Mouse (Mus musculus) left cerebral cortex, postnatal 36 days (tissue): ENCODE measurements around the gene Mydgf. TPM values are rescaled to one million over a fixed set of nuclear protein-coding genes. Genes with fewer than 3 reads are reported as not detected.

ENCODE experiments used
- DNase-seq, 2 experiments: peaks; one replicate each; pipeline ENCODE4 v3.0.0; 2021 to 2022; ENCODE audit warnings: low spot score in 2 of 2, mixed read lengths in 1 of 2
- intact Hi-C: fragments of 180-260 bp; cut with DNase I; formaldehyde crosslinking; loops from one replicate; pipeline ENCODE4 v1.15.1; 2025
- total RNA-seq, 2 experiments: library from RNA; stranded (reverse); gene quantifications; 2 replicates each; pipeline ENCODE4 v1.2.3; 2021

Gene Mydgf
- 10 to 100 TPM; 39.7 to 43.9 TPM for total RNA-seq

DNA sequence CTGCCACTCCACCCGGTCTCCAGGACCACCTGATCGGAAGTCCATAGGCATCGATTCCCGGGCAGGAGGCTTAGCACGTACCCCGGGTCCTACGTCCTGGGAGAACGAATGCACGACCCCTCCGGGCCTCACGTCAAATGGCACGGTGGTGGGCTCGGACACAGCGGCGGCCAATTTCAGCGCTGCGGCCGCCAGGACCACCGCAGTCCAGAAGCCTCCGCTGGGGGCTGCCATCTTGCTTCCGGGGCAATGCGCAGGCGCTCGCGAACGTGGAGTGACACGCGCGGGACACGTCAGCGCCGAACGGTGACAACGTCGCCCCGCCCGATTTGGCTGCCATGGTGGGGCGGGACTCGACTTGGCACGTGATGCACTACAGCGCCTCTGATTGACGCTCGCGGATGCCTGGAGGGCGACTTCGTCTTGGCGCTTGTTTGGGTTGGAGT, at the start of gene Mydgf:
Gene Mydgf (minus strand): TSS at position 263 of the 446 bp plus-strand sequence.
- DNase-seq, result peak; percentile 95
- intact Hi-C loops, result no loop called here

DNA sequence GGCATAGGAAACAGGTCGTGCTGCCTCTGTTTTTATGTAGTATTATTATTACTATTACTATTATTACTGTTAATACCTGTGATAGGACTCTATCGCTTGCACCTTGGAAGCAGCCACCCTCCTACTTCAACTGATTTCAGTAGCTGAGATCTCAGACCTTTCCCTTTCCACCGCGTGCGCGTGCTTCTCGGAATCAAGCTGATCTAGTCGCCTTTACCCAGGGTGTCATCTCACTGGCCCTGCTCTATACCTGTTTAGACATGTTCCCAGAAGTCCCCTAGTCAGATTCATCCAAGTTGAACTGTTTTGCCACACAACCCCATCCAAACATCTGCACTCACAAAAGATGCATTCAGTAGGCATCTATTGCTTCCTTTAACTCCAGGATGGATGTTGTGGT, 49.7 kb upstream of the Mydgf start:
- intact Hi-C loops, result no loop called here
- DNase-seq, result no peak

DNA sequence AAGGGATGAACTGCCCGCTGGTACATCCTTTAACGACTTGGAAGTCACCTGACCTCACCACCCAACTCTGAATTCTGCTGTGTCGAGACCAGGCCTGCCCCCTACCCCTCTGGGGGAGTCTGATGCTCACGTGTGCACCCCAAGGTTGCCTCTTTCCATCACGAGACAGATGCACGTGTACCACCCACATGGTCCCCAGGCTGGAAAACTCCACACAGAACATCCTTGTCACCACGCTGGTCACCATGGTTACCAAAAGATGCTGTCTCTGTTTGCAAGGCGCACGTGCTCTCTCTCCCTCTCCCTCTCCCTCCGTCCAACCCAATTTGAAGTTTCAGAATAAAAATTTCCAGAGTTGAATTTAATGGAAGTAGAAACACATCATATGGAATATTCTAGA, 46.2 kb upstream of the Mydgf start:
- DNase-seq, result peak; percentile 71 to 82
- intact Hi-C loops, result no loop called here

DNA sequence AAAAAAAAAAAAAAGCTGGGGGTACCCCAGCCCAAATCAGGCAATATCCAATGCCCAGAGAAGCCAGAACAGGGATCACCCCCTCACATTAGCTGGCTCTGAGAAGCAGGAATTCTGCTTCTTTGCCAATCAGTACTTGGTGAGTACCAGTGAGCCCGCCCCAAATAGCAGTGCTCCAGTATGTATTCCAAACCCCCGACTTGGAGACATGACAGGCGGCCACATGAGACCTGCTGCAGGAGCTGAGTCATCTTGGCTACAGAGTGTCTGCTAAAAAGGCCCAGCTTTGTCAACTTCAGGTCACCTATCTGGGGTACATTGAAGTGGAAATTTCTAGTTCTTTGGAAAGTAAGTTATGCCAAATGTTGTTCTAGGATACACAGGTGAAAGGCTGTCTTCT, 42.8 kb upstream of the Mydgf start:
- DNase-seq, result no peak
- intact Hi-C loops, result no loop called here

DNA sequence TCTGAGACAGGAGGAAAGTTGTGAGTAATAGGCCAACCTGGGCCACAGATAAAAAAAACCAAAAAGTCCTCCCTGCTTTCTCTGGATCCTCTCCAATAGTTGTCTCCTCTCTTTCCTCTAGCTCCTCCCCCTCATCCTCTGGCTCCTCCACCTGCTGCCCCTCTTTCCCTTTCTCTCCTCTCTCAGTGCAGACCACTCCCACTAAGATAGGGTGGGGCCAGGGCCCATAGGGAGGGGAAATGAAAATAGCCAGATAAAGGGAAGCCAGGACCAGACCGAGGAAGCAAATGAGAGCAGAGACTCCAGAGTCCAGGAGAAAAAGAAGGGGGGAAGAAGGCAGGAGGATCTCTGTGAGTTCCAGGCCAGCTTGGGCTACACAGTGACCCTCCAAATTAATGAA, 41.2 kb upstream of the Mydgf start:
- DNase-seq, result no peak
- intact Hi-C loops, result no loop called here

DNA sequence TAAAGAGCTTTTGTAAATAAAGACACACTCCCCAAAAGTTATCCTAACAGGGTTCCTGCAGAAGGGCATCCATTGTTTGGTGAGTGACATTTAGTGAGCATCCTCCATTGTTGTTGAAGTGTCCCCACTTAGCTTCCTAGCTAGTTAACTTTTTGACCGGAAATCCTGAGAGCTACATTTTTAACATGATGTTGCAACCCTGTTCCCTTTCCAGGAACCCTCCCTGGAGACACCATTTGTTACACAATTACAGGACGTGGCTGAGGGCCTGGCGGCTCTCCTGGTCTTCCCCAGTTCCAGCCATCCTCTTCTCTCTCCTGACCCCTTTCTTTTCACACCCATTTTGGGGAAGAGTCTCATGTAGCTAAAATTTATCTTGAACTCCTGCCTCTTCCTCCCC, 36.1 kb upstream of the Mydgf start:
- intact Hi-C loops, result loop anchor here (2.0 kb wide), 1 partner anchor 35 kb away; no protein-coding TSS in a partner anchor
- DNase-seq, result no peak

DNA sequence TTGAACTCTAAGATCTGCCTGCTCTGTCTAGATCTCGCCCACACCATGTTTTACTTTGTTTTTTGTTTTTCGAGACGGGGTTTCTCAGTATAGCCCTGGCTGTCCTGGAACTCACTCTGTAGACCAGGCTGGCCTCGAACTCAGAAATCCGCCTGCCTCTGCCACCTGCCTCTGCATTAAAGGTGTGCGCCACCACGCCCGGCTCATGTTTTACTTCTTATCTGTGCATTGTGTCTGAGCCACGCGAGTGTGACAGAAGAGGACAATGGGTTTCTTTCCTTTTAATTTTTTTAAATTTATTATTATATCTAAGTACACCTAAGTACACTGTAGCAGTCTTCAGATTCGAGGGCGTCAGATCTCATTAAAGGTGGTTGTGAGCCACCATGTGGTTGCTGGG, 35.5 kb upstream of the Mydgf start:
- intact Hi-C loops, result loop anchor here (2.0 kb wide), 1 partner anchor 36 kb away; no protein-coding TSS in a partner anchor
- DNase-seq, result no peak

DNA sequence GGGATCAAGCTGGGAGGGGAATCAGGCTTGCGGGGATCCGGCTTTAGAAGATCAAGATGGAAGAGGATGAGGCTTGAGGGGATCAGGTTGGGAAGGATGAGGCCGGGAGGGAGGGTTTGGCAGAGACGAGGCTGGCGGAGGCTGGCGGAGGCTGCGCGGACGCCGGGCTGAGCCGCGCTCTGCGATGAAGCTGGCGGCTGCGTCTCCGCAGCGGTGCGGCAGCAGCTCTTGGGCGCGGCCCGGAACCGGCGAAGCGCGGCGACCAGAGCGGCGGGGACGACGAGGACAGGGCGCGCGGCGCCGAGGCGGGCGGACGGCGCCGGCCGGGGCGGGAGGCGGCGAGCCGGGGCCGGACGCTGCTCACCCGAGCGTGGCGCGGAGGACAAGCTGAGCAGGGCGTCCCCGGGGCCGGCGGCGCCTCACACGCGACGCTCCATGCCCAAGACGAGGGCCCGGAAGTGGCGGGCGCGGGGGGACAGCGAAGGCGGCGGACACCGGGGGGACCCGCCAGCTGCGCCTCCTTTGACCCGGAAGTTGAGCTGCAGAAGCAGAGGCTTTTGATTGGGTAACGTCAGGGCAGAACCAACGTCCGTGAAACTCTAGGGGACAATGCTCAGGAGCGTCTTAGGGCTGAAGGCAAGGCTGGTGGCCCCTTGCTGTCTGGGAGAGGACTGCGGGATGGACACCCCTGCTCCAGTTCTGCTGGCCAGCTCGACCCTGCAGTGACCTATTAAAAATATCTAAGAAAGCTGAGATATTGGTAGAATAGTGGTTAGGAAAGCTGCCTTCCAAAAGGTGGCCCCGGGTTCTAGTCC, 34.9 kb upstream of the Mydgf start, which contains the start of gene Dpp9:
Gene Dpp9 (minus strand): TSS at position 529 of the 815 bp plus-strand sequence.
- DNase-seq, result peak; percentile 92
- intact Hi-C loops, result loop anchor here (2.0 kb wide), 1 partner anchor 36 kb away; no protein-coding TSS in a partner anchor

DNA sequence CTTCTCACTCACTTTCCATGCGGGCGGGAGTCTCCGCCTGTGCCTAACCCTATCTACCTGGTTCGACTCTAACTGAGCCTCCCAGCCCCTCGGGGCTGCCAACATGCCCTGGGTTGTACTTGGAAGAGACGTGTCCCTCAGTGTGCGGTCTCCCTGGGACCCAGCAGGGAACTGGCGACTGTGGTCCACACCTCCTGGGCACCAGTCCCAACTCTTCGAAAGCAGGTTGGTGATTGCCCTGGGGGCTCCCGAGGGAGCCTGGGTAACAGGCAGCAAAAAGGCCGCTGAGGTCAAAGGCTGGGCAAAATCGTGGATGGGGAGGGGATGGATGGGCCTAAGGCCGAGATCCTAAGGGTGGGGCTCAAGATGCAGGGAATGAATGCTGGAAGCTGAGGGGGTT, 34.0 kb upstream of the Mydgf start:
- DNase-seq, result no peak
- intact Hi-C loops, result loop anchor here (2.0 kb wide), 1 partner anchor 37 kb away; no protein-coding TSS in a partner anchor

DNA sequence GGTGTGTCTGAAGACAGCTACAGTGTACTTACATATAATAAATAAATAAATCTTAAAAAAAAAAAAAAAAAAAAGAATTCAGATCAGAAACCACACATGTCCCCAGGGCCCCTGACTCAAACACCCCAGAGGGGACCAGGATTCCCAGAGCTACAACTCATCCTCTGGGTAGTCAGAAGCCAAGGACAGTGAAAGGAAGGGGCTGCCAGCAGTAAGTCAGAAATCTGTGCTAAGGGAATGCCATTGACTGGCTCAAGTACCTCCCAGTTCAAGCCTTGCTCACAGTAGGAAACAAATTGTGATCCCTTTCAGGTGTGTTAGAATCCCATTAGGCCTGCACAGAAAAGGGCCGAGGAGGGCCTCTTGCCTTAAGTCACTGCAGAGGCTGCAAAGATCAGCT, 30.5 kb upstream of the Mydgf start:
- intact Hi-C loops, result no loop called here
- DNase-seq, result no peak

DNA sequence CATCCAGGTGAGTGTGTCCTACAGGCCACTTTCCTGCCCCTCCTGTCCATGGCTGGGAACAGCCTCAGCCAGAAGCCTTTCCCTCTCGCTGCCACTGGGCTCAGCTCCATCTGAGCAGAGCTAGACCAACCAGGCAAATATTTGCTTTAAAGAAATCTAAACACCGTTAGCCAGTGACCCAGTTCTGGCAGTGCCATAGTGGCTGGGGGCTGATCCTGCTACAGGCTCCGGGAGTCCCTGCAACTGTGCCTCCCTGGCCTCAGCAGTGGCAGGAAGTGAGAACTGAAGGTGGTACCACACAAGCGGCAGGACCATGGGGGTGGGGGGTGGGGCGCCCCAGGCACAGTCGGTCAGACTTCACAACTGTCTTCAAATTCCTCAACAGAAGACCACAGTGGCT, 29.0 kb upstream of the Mydgf start:
- intact Hi-C loops, result no loop called here
- DNase-seq, result no peak

DNA sequence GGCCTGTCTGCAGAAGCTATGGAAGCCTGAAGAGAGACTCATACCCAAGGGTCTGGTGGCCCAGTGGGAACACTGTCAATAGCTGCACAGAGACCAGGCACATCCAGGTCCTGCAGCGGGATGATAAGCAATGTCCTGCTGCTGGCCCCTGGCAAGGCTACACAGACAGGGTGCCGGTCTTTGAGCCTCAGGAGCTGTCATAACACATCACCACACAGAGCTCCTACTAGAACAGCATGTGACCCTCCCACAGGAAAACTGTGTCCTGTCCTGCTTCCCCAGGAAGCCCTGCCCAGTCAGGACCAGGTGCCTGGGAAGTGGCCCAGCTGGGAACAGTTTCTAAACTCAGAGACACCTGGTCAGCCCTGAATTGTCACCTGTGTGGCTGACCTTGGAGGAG, 27.4 kb upstream of the Mydgf start:
- DNase-seq, result no peak
- intact Hi-C loops, result no loop called here

DNA sequence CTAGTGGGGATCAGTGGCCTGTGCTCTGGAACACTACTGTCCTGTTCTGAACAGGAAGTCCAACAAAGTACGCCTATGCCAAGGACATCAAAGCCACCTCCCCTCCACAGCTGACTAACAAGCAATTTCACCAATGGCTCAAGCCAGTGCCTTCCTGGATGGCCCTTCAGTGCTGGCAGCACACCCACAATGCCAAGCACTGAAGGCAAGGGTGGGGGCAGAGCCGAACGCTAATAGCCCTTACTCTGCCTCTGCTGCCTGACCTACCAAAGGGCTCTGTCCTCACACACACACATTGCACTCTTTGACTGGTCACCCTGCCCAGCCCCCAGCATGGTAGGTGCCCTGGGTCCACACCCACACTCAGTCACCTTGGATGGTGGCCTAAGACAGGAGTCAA, 25.1 kb upstream of the Mydgf start:
- DNase-seq, result no peak
- intact Hi-C loops, result no loop called here

DNA sequence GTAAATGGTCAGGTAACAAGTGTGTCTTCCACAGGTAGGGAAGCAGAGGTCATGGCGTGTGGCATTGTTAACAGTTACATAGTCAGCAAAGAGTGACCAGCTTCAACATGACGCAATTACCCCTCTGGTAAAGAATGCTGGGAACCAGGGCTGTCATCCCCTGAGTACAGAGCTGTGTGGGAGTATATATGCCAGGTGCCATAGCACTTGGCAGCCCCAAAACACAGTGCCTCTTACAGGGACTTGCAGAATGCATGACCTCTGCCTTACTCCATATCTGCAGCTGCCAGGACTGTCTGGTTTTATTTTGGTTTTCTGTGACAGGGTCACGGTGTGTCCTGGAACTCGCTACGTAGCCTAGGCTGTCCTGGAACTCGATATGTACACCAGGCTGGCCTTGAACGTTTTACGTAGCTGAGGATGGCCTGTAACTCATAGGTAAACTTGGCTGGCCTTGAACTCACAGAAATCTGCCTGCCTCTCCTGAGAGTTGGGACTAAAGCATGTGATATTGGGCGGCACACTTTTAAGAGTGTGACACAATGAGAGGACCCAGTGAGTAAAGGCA, 24.3 kb upstream of the Mydgf start:
- intact Hi-C loops, result no loop called here
- no peak for DNase-seq

DNA sequence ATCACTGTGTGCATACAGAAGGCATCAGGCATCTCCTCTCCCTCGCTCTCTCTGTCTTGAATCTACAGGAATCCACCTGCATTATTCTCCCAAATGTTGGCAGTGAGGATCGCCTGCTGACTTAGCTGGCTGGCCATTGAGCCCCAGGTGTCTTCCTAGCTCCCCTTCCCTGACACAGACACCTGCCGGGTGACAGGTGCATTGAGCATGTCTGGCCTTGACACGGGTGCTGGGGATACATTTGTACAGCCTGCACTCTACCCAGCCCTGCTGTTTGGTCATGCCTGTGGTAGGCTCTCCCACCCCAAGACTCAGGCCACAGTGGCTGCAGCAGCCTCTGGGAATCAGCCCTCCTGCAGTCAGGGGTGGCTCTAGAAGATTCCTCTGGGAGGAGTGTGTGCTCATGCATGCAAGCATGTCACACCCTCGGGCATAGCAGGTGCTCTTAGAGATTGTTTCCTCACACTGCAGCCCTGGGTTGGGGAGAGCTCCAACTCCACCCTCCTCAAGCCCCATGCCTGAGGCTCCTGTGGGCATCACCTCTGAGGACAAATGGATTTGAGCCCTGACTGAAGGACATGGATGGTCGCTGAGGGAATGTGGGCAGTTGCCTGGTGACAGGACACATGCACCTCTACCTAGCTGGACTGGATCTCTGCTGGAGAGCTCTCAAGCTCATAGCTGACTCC, 23.4 kb upstream of the Mydgf start:
- intact Hi-C loops, result no loop called here
- DNase-seq, result no peak

DNA sequence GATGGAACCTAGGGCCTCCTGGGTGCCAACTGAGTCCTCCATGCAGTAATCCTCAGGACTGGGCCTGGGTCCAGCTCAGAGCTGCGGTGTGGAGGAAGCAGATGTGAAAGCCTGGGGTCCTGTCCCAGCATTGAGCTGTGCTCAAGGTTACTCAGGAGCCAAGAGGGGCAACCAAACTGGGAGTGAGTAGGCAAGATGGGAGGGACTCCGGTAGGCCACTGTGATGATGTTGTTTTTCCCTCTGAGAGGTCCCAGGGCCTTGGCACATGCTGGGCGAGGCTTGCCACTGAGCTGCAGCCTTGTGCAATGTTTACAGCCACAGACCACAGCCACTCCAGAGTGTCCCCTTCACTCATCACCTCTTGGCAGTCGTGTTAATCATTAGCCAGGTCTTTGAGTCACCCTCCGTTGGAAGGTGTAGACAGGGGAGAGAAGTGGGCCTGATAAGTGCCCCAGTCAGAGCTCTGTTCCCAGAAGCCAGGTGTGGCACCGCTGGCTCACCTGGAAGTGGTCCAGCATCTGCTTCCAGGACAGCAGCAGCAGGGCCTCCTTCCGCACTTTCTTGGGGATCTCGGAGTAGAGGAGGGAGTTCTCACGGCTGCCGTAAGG, 22.7 kb upstream of the Mydgf start:
- no peak for DNase-seq
- intact Hi-C loops, result no loop called here

DNA sequence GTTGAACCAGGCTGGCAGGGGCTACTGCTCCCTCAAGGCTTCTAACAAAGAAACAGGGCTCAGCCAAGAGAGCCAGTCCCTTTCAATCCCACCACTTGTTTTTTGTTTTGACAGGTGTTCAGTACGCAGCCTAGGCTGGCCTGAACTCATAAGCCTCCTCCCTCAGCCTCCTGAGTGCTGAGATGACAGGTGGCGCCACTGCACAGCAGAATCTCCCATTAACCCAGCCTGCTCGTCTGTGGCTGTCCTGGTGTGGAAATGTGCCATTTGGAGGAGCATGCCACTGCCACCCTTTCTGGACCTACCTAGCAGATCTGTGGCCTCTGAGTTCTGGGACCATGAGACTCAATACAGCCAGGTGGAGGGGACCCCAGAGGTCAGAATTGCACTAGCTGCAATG, 20.0 kb upstream of the Mydgf start:
- intact Hi-C loops, result no loop called here

DNA sequence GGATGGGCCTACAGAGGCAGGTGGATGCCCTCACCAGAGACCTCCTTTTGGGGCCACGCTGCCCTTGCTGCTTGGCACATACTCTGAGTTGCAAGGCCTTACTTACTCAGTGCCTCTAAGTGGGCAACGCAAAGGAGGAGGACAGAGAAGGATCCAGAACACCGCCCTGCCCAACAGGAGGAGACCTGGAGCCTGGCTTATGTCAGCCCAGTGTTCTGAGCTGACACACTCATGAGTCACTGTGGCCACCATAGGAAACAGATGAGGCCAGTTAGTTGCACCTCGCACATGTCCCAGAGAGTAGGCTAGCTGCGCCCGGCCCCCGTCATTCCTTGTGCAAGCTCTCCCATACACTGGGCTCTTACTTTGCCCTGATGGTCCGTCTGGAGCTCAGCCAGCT, 18.8 kb upstream of the Mydgf start:
- intact Hi-C loops, result no loop called here
- no peak for DNase-seq

More for the DNA sequence above, 20.0 kb upstream of the Mydgf start:
- no peak for DNase-seq

DNA sequence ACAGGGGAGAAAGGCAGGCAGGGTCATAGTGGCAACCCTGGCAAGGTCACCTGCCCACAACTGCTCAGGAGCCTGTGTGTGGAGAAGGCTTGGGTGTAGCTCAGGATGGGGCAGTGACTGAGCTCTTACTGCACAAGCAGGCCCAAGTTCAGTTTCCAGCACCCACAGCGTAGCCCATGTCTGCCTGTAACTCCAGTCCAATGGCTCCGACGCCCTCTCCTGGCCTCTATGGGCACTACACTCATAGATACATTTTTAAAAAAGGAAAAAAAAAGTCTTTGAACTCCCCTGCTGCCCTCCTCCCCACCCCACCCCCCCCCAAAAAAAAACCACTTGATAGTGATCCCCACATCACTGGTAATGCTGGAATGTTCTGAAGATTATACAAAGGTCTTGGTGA, 17.9 kb upstream of the Mydgf start:
- intact Hi-C loops, result no loop called here
- DNase-seq, result no peak

DNA sequence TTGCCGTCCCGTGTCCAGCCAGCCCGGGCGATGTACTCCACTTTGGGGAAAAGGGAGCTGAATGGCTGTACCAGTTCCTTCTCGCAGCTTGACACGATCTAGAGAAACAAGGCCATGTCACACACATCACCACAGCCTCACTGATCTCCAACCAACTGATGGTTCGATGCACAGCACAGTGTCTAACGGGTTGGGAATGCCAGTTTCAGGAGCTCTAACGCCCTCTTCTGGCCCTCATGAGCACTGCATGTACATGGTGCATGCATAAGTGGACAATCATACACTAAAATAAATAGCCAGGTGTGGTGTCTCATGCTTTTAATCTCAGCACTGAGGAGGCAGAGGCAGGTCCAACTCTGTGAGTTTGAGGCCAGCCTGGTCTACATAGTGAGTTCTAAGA, 16.9 kb upstream of the Mydgf start:
- intact Hi-C loops, result no loop called here
- DNase-seq, result no peak
